Mouse (Mus musculus) bone marrow macrophage, adult 2 months (primary cell): ENCODE data around the gene Slx4.

ENCODE experiments used
- CTCF ChIP-seq: IDR thresholded peaks from 2 replicates; pipeline ENCODE4 v1.5.1; 2012; ENCODE audit warnings: low read depth, mild to moderate bottlenecking, low read length, moderate library complexity
- POLR2A ChIP-seq: IDR thresholded peaks from 2 replicates; pipeline ENCODE4 v1.6.1; 2012; ENCODE audit warnings: mild to moderate bottlenecking, low read depth, low read length, borderline replicate concordance

DNA sequence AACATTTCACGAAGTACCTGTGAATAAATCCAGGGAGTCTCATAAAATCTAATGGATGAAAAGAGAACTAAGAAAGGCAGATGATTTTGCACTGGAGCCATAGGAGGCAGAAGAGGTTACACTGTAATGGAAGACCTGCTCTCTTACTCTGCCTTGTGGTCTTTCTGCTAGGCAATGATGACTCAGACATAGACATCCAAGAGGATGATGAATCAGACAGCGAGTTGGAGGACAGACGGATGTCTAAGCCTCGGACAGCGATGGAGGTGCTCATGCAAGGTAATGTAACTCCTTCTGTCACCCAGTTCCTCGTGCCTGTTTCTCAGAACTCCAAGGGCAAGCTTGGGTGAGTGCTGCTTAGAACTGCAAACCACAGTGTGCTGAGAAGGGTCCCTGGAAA, 70.0 kb downstream of the Slx4 start:
- TF ChIP-seq CTCF (no peak), POLR2A (no peak)
